Mouse (Mus musculus) intestine, embryonic 16.5 days (tissue): ENCODE measurements at regions not wholly inside any gene's neighbourhood (a gene's known extent, or its start where the extent isn't known, plus 50 kb on each side); places are given as distances from the start of the nearest gene placed in this dataset.
"Not testable (repeated sequence)": the region's sequence is repeated elsewhere in the genome, so short reads cannot be mapped to it uniquely, and the experiment has no call there.

Source experiments
- ATAC-seq: fragments of 200-750 bp; cut with Nextera tagmentation; 2 replicates; pipeline ENCODE4 v1.8.0; 2017; ENCODE audit warnings: moderate TSS enrichment, moderate library complexity
- H3K27ac ChIP-seq: fragments of 300-500 bp; sonication (generic); 2 replicates; pipeline ENCODE4 v1.5.1; 2014; ENCODE audit warnings: mild to moderate bottlenecking, low read length
- H3K27me3 ChIP-seq: fragments of 300-500 bp; sonication (generic); replicated peaks from 2 replicates; pipeline ENCODE4 v1.6.1; 2014; ENCODE audit warnings: low read length, control low read depth, mixed read lengths; ENCODE audit not compliant: control insufficient read depth, insufficient read depth
- H3K36me3 ChIP-seq: fragments of 300-500 bp; sonication (generic); 2 replicates; pipeline ENCODE4 v1.6.1; 2014; ENCODE audit warnings: low read length, control low read depth; ENCODE audit not compliant: control insufficient read depth, insufficient read depth
- H3K4me1 ChIP-seq: fragments of 300-500 bp; sonication (generic); 2 replicates; pipeline ENCODE4 v1.6.1; 2014; ENCODE audit warnings: low read length, control low read depth, mixed read lengths; ENCODE audit not compliant: control insufficient read depth, insufficient read depth
- H3K4me2 ChIP-seq: fragments of 300-500 bp; sonication (generic); 2 replicates; pipeline ENCODE4 v1.6.1; 2014; ENCODE audit warnings: low read depth, low read length, control low read depth
- H3K4me3 ChIP-seq: fragments of 300-500 bp; sonication (generic); 2 replicates; pipeline ENCODE4 v1.5.1; 2014; ENCODE audit warnings: mild to moderate bottlenecking, low read length
- H3K9ac ChIP-seq: fragments of 300-500 bp; sonication (generic); 2 replicates; pipeline ENCODE4 v1.6.1; 2014; ENCODE audit warnings: low read depth, low read length
- H3K9me3 ChIP-seq: fragments of 300-500 bp; sonication (generic); 2 replicates; pipeline ENCODE4 v1.6.1; 2016; ENCODE audit warnings: low read length, control low read depth; ENCODE audit not compliant: control insufficient read depth
- WGBS: fragments of 180-500 bp; shearing (Covaris S2); extraction: QIAGEN DNeasy Blood & Tissue Kit; methylation state at CpG from one replicate; pipeline ENCODE4 v1.1.7; 2014; 5-methylcytosine and 5-hydroxymethylcytosine counted together

- ATAC-seq, H3K9me3 ChIP-seq: not testable (repeated sequence)
- WGBS = 90% methylated on average over 9 of the region's 9 CpGs
These were observed 1191.1 kb upstream of the 1700008P02Rik start for GRCm38 (mm10) chr3:7811301-7811700.

GRCm38 (mm10) chr3:7805121-7805520 lies 1184.9 kb upstream of the 1700008P02Rik start:
- not testable (repeated sequence) for H3K4me1 ChIP-seq

More at GRCm38 (mm10) chr3:7811301-7811700, 1191.1 kb upstream of the 1700008P02Rik start:
- H3K27me3 ChIP-seq, H3K4me3 ChIP-seq, H3K9ac ChIP-seq, H3K27ac ChIP-seq, H3K4me1 ChIP-seq, H3K4me2 ChIP-seq, H3K36me3 ChIP-seq: not testable (repeated sequence)

GRCm38 (mm10) chr3:7804209-7804608 lies 1184.0 kb upstream of the 1700008P02Rik start:
- no peaks in the 10 kb centered on the region for H3K36me3 ChIP-seq
- no peaks in the 10 kb centered on the region for H3K27me3 ChIP-seq
- no peak overlapping the region for H3K27ac ChIP-seq
- H3K4me3 ChIP-seq = no peak overlapping the region
- H3K9ac ChIP-seq = no peak overlapping the region
- no peaks in the 10 kb centered on the region for H3K9me3 ChIP-seq
- H3K4me2 ChIP-seq = no peak overlapping the region
- 79% methylated on average over 1 of the region's 1 CpGs for WGBS
- no peak for ATAC-seq
- no peaks in the 10 kb centered on the region for H3K4me1 ChIP-seq

More at GRCm38 (mm10) chr3:7805121-7805520, 1184.9 kb upstream of the 1700008P02Rik start:
- not testable (repeated sequence) for H3K9me3 ChIP-seq, H3K9ac ChIP-seq, H3K4me3 ChIP-seq, ATAC-seq, H3K27me3 ChIP-seq, H3K4me2 ChIP-seq, H3K27ac ChIP-seq, H3K36me3 ChIP-seq
- 80% methylated on average over 2 of the region's 2 CpGs for WGBS

GRCm38 (mm10) chr3:7799486-7799885 lies 1179.2 kb upstream of the 1700008P02Rik start:
- no peak overlapping the region for H3K9ac ChIP-seq
- no peak for ATAC-seq
- no peaks in the 10 kb centered on the region for H3K4me1 ChIP-seq
- WGBS = 80% methylated on average over 4 of the region's 4 CpGs
- no peak overlapping the region for H3K4me2 ChIP-seq
- no peaks in the 10 kb centered on the region for H3K36me3 ChIP-seq
- H3K27ac ChIP-seq = no peak overlapping the region
- H3K27me3 ChIP-seq = no peaks in the 10 kb centered on the region
- H3K4me3 ChIP-seq = no peak overlapping the region
- no peaks in the 10 kb centered on the region for H3K9me3 ChIP-seq

- H3K4me2 ChIP-seq = no peak overlapping the region
- no peaks in the 10 kb centered on the region for H3K27me3 ChIP-seq
- 89% methylated on average over 5 of the region's 5 CpGs for WGBS
- no peaks in the 10 kb centered on the region for H3K36me3 ChIP-seq
- no peak for ATAC-seq
- no peaks in the 10 kb centered on the region for H3K9me3 ChIP-seq
- no peak overlapping the region for H3K9ac ChIP-seq
- no peak overlapping the region for H3K27ac ChIP-seq
- no peaks in the 10 kb centered on the region for H3K4me1 ChIP-seq
- H3K4me3 ChIP-seq = no peak overlapping the region
These were observed 1167.4 kb upstream of the 1700008P02Rik start for GRCm38 (mm10) chr3:7787665-7788064.

DNA sequence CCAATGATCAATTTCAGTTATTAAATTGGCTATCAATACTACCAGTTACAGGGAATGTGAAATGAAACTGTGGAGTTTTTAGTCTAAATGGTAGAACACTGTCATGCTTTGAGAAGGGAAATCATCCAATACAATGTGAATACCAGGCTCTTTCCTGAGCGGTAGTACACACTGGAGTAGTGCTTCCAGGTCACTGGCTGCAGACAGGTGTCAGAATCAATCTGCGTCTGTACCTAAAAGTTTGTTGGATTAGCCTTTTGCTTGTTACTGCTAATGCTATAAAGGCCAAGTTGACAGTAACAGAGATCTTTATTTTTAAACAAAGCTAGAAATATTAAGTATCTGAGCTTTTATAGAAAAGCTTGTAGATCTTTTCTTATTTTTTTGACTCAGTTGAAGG lies 1164.9 kb upstream of the 1700008P02Rik start:
- WGBS = 87% methylated on average over 2 of the region's 2 CpGs
- H3K9ac ChIP-seq = no peak overlapping the region
- no peaks in the 10 kb centered on the region for H3K4me1 ChIP-seq
- H3K27me3 ChIP-seq = no peaks in the 10 kb centered on the region
- no peaks in the 10 kb centered on the region for H3K9me3 ChIP-seq
- ATAC-seq = no peak
- no peak overlapping the region for H3K4me2 ChIP-seq
- H3K36me3 ChIP-seq = no peaks in the 10 kb centered on the region
- no peak overlapping the region for H3K27ac ChIP-seq
- no peak overlapping the region for H3K4me3 ChIP-seq

DNA sequence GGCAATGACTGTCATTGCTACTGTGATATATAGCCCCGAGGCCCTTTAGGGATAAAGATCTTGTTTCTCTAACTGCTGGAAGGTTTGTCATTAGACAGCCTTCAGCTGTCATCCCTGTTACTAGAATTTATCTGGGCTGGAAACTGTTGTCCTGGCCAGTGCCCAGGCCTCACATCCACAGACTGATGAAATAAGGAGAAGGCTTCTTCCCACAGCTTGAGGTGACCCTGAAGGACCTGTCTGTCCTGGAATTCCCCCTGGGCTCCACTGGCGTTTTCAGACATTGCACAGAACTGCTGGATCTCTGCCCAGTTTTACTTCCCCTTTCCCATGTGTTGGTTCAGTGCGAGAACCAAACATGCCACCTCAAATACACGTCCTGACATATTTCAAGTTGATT lies 1135.2 kb upstream of the 1700008P02Rik start:
- Histone ChIP-seq H3K4me2 (no peak overlapping the region), H3K9me3 (no peaks in the 10 kb centered on the region), H3K9ac (no peak overlapping the region), H3K4me1 (no peaks in the 10 kb centered on the region), H3K36me3 (no peaks in the 10 kb centered on the region), H3K4me3 (no peak overlapping the region), H3K27ac (no peak overlapping the region), H3K27me3 (no peaks in the 10 kb centered on the region)
- WGBS = 40% methylated on average over 4 of the region's 4 CpGs
- ATAC-seq = no peak

DNA sequence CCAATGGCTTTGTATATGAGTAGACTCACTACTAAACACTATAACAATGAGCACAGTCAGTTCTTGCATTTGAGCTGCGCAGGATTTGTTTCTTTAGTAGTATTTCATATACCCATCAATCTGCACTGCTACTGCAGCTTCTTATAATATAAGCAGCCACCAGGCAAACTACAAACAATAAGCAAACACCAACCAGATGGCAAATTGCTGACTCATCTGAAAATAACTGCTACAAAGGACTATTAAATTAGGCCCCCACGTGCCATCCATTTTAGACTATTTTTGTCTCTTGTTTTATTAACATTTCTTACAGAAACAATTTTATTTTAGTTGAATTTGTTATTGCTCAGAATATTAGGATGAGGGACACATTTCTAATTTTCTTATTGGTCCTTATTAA lies 1093.5 kb upstream of the 1700008P02Rik start:
- Histone ChIP-seq H3K27ac (no peak overlapping the region), H3K36me3 (no peaks in the 10 kb centered on the region), H3K4me3 (no peak overlapping the region), H3K4me2 (no peak overlapping the region), H3K9ac (no peak overlapping the region), H3K27me3 (no peaks in the 10 kb centered on the region), H3K9me3 (no peaks in the 10 kb centered on the region), H3K4me1 (no peaks in the 10 kb centered on the region)
- ATAC-seq = no peak
- WGBS = 79% methylated on average over 2 of the region's 2 CpGs

DNA sequence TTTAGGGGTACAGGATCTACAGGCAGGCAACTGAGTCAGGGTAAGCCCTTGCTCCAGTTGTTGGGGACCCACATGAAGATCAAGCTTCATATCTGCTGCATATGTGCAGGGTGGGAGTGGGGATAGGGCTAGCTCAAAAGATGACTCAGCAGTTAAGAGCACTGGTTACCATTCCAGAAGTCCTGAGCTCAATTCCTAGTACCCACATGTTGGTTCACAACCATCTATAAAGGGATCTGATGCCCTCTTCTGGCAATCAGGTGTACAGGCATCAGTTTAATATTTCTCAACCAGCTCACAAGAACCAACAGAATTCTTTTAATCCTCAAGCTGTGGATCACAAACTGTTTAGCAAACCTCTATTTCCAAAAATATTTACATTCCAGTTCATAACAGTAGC lies 1092.9 kb upstream of the 1700008P02Rik start:
- Histone ChIP-seq H3K9ac (no peak overlapping the region), H3K4me3 (no peak overlapping the region), H3K9me3 (no peaks in the 10 kb centered on the region), H3K4me2 (no peak overlapping the region), H3K27me3 (no peaks in the 10 kb centered on the region), H3K4me1 (no peaks in the 10 kb centered on the region), H3K36me3 (no peaks in the 10 kb centered on the region), H3K27ac (no peak overlapping the region)
- ATAC-seq = no peak

DNA sequence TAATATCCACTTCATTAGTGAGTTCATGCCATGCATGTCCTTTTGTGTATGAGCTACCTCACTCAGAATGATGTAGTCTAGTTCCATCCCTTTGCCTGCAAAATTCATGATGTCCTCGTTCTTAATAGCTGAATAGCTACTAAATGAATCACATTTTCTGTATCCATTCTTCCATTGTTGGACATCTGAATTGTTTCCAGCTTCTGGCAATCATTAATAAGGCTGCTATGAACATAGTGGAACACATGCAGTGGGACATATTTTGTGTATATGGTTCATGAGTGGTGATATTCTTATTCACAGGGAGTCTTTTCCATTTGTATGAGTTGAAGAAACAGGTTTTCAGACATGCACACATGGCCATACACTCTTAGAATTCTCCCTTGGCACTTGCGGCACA lies 1092.2 kb upstream of the 1700008P02Rik start:
- Histone ChIP-seq H3K27me3 (no peaks in the 10 kb centered on the region), H3K4me2 (no peak overlapping the region), H3K27ac (no peak overlapping the region), H3K4me1 (no peaks in the 10 kb centered on the region), H3K9me3 (no peaks in the 10 kb centered on the region), H3K9ac (no peak overlapping the region), H3K4me3 (no peak overlapping the region), H3K36me3 (no peaks in the 10 kb centered on the region)
- 82% methylated on average over 2 of the region's 2 CpGs for WGBS
- ATAC-seq = no peak
